Mouse (Mus musculus): ENCODE results near the gene Myt1l. TPM values are rescaled to one million over a fixed set of nuclear protein-coding genes. Genes with fewer than 3 reads are reported as not detected.

Myt1l gene
- total RNA-seq, 4 experiments from 2014 or later: 184 to 212 (median 200) TPM

DNA sequence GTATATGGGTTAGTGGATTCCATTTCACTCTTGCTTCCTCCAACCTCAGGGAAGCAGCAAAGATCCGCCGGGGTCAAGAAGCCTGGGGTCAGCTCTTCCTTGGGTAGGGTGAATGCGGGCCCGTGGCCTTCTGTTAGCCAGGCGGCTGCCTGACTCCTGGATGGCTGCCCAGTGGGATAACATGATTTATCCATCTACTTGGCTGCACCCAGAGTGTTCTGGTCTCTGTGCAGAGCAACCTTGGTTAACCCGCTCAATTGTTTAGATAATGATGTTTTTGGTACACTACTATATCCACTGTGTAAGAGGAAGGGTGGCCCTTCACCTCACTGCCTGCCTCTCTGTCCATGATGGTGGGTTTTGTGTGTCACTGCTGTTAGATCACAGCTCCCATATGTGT, 423.9 kb downstream of the Myt1l start:
- DNase-seq (ENCODE audit: low spot score in 2 of 2): no peak

DNA sequence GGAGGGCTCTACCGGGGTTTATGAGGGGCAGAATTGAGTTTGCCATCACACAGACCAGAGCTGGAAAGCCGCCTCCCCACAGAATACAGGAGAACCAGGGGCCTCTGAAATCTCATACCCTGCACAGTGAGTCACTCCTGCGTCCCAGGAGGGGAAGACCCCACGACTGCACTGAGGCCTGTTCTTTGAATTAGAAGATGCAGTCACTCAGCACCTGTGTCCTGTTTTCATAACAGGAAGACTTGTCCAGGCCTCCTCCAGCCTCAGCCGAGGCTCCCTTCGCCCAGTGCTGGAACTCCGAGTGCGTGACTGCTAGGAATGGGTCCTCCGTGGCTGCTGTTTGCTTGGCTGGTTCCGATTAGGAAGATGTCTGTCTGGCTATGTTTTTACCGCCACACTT, 425.8 kb downstream of the Myt1l start:
- DNase-seq (ENCODE audit: low spot score in 2 of 2): no peak

DNA sequence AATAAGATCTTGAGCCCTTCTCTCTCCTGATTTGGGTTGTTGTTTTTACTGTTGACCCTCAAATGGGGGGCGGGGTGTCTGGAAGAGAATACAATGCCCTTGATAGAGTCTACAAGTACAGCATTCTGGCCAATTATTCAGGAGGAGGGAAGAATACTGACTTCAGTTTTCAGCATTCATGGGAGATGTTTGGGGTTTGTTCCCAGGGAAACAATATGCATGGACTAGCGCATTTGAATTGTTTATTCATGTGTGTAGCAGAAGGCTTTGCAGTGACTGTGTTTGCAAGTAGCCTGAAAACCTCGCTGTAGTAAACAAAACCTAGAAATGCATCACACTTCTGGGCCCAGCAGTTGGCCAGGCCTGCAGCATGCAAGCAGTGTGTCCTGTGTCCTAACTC, 426.3 kb downstream of the Myt1l start:
- DNase-seq (ENCODE audit: low spot score in 2 of 2): no peak

DNA sequence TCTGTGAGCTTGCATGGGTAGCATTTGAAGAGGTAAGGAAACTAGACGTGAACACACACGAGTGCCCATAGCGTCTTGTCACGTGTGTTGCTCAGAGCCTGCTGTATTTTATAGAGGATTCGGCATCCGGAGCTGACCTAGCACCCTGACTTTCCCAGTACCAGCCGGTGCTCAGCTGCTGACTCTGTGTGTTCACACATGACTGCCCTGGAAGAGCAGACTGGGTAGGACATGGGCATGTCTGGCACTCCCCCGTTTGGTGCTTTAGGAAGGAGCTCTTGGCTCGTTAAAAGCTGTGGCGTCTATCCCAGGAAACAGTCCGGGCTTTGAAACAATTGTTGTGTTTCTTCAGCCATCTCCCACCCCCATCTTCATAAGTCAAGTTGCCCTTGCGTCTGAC, 428.8 kb downstream of the Myt1l start:
- DNase-seq (ENCODE audit: low spot score in 2 of 2): no peak

DNA sequence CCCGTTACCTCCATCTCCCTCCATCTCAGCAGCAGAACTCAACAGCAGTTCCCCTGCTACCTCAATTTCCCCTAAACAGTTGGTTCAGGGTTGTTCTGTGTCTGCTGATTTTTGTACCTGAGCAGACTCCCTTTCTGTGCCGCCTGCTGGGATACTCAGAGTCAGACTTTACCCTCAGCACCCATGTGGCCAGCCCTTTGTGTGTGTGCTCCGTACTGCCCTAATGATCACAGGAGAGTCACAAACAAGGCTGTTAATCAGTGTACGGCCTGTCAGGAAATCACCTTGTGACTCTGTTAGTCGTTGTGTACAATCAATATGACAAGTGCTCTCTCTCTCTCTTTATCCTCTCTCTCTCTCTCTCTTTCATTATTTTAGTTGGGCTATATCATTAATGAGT, 430.5 kb downstream of the Myt1l start:
- no peak for DNase-seq (ENCODE audit: low spot score in 2 of 2)

DNA sequence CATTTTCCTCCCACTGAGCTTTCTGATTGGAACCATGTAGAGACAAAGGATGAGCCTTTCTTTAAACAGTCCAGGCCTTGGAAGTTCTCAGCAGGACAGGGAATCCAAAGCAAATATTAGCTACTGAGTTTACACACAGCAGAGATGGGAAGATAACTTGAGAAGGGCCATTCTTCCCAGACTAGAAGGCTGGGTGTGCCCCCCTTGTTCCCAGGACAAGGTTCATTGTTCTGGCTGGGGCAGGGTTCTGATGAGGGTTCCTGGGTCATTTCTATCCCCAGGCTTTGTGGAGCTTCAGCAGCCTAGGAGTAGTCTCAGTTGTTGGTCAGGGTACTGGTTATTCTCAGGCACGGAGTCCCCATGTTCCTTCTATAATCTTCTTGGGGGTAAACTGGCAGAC, 432.9 kb downstream of the Myt1l start:
- no peak for DNase-seq (ENCODE audit: low spot score in 2 of 2)

DNA sequence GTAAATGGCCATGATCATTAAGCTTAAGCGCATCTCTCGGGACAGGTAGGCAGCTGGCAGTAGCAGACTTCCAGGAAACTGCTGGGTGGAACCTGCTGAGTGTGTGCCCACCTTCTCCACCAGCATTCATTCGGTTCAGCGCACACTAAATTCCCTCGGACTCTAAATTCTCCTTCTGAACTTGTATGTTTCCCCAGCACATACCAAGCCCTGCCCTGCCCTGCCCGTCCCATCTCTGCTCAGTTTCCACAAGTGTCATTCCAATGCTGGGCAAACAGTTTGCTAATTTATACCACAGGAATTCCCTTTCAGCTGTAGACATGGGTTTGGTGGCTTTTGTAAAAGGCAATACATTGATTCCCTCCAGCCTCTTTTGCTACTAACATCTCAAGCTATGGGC, 436.8 kb downstream of the Myt1l start:
- DNase-seq (ENCODE audit: low spot score in 2 of 2): no peak

DNA sequence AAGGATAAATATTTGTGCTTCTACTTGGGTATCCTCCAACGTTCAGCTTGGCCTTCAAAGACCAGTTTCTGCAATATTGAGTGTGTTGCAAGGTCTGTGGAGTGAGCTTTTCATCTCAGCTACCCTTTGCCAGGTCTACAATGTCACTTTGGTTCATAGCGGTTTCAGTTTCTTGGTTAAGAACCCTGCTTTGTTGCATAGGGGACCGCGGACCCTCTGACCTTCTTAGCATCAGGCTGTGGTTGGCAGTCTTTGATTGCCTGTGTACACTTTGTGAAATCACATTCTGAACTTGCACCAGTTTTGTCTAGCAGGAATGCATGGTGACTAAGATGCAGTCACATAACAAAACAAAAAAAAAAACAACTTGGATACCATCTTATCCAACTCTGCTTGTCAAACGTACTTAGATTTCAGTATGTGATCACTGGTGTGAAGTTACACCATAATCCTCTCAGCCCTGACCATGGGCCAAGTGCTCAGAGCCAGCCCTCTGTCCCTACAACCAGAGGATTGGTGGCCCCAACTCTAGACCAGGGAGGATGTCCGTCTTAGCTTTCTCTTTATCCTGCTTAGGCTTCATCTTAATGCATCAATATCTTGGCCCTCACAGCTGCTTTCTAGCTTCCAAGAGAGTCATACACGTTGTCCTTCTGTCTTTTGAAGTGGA, 443.7 kb downstream of the Myt1l start:
- DNase-seq (ENCODE audit: low spot score in 2 of 2): no peak

DNA sequence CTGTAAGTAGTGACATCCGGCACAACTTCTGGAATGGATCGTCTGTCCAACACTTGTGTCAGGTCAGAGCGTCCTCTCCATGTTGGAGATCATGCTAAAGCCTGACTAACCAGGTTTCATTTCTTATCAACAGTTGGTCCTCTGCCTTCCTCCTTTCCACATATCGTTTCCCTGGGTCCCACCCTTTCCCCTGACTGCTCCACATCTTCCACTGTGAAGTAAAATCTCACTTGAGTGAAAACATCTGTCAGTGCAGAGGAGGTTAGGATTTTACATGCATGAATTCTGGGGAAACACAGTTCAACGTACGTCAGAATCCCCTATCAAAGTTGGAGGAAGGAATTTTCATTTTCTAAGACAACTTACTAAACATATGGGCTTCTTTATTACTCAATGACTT, 444.3 kb downstream of the Myt1l start:
- no peak for DNase-seq (ENCODE audit: low spot score in 2 of 2)

Data from layer of hippocampus, adult 8-10 months (tissue).